Mouse (Mus musculus): ENCODE data around the gene Fbxw25. TPM values are rescaled to one million over a fixed set of nuclear protein-coding genes. Genes with fewer than 3 reads are reported as not detected.
A peak's percentile ranks its signal among the peaks of the same experiment; 100 is the strongest.
"Not testable (repeated sequence)": the region's sequence is repeated elsewhere in the genome, so short reads cannot be mapped to it uniquely, and the experiment has no call there.

Gene Fbxw25
- 0.19 TPM in 1 of 2 replicates, not detected in the other for polyA plus RNA-seq (2014; fragmentation: Nextera tagmentation; extraction: Ambion mirVana)

DNA sequence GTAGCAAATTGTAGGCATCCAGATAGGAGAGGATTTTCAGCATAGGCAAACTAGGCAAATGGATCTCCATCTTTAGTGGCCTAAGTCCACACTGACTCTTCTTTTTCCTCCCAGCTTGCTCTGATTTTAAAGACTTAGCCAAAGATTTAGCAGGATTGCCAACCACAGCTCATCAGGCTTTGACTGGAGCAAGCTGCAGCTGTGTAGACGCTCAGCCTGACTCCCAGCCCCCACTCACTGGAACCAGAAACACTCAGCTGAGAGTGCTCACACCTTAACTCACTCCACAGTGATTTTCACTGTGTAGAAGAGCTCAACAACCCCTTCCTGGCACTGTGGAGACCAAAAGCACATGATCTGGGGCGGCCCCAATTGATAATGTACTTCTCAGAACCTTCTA lies at the start of gene Fbxw25:
Gene Fbxw25, minus strand, starts transcription at position 101 of the 400 bp plus-strand sequence.
- H3K27ac ChIP-seq (ENCODE audit: low read depth, low read length); H3K9me3 ChIP-seq (ENCODE audit: control insufficient read depth, low read length); H3K36me3 ChIP-seq (ENCODE audit: control insufficient read depth, insufficient read depth, low read length); H3K4me1 ChIP-seq (ENCODE audit: control insufficient read depth, insufficient read depth, low read length); ATAC-seq (ENCODE audit: low FRiP score, low TSS enrichment); H3K4me3 ChIP-seq (ENCODE audit: low read length); H3K4me2 ChIP-seq (replicated peaks; ENCODE audit: low read depth, low read length); H3K27me3 ChIP-seq (ENCODE audit: control insufficient read depth, insufficient read depth, low read length); H3K9ac ChIP-seq (ENCODE audit: low read depth, low read length): not testable (repeated sequence)
- 71% methylated on average over 2 of the region's 2 CpGs for WGBS

DNA sequence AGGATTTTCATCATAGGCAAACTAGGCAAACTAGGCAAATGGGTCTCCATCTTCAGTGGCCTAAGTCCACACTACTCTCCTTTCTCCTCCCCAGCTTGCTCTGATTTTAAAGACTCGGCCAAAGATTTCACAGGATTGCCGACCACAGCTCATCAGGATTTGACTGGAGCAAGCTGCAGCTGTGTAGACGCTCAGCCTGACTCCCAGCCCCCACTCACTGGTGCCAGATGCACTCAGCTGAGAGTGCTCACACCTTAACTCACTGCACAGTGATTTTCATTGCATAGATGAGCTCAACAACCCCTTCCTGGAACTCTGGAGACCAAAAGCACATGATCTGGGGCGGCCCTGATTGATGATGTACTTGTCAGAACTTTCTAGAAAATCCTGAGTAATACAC lies 38.1 kb upstream of the Fbxw25 start, which contains the start of gene Fbxw18:
Gene Fbxw18, minus strand, starts transcription at position 101 of the 400 bp plus-strand sequence.
- H3K4me2 ChIP-seq (replicated peaks; ENCODE audit: low read depth, low read length); H3K27me3 ChIP-seq (ENCODE audit: control insufficient read depth, insufficient read depth, low read length); ATAC-seq (ENCODE audit: low FRiP score, low TSS enrichment); H3K4me1 ChIP-seq (ENCODE audit: control insufficient read depth, insufficient read depth, low read length); H3K9ac ChIP-seq (ENCODE audit: low read depth, low read length); H3K27ac ChIP-seq (ENCODE audit: low read depth, low read length); H3K4me3 ChIP-seq (ENCODE audit: low read length); H3K36me3 ChIP-seq (ENCODE audit: control insufficient read depth, insufficient read depth, low read length); H3K9me3 ChIP-seq (ENCODE audit: control insufficient read depth, low read length): not testable (repeated sequence)
- WGBS: 73% methylated on average over 4 of the region's 4 CpGs

- H3K9ac ChIP-seq (ENCODE audit: low read depth, low read length): no peak overlapping the region
- ATAC-seq (ENCODE audit: low FRiP score, low TSS enrichment): peak; percentile 66; the same call in 1 of the 2 replicates
- no peak overlapping the region for H3K4me3 ChIP-seq (ENCODE audit: low read length)
- no peaks in the 10 kb centered on the region for H3K9me3 ChIP-seq (ENCODE audit: control insufficient read depth, low read length)
- H3K27me3 ChIP-seq (ENCODE audit: control insufficient read depth, insufficient read depth, low read length): no peaks in the 10 kb centered on the region
- no peak overlapping the region for H3K4me2 ChIP-seq (replicated peaks; ENCODE audit: low read depth, low read length)
- no peak overlapping the region for H3K27ac ChIP-seq (ENCODE audit: low read depth, low read length)
- no peaks in the 10 kb centered on the region for H3K36me3 ChIP-seq (ENCODE audit: control insufficient read depth, insufficient read depth, low read length)
- H3K4me1 ChIP-seq (ENCODE audit: control insufficient read depth, insufficient read depth, low read length): no peaks in the 10 kb centered on the region
- WGBS: 9% methylated on average over 1 of the region's 1 CpGs
Measured at GRCm38 (mm10) chr9:109685299-109685698, 20.8 kb upstream of the Fbxw25 start.

GRCm38 (mm10) chr9:109625957-109626356 lies 38.5 kb downstream of the Fbxw25 start, which contains the start of gene Fbxw24:
Fbxw24 (minus strand) TSS chr9:109626057.
- H3K4me3 ChIP-seq (ENCODE audit: low read length); H3K4me1 ChIP-seq (ENCODE audit: control insufficient read depth, insufficient read depth, low read length); ATAC-seq (ENCODE audit: low FRiP score, low TSS enrichment); H3K27me3 ChIP-seq (ENCODE audit: control insufficient read depth, insufficient read depth, low read length); H3K27ac ChIP-seq (ENCODE audit: low read depth, low read length); H3K9ac ChIP-seq (ENCODE audit: low read depth, low read length); H3K9me3 ChIP-seq (ENCODE audit: control insufficient read depth, low read length); H3K4me2 ChIP-seq (replicated peaks; ENCODE audit: low read depth, low read length); H3K36me3 ChIP-seq (ENCODE audit: control insufficient read depth, insufficient read depth, low read length): not testable (repeated sequence)
- WGBS: 80% methylated on average over 2 of the region's 2 CpGs

- not testable (repeated sequence) for H3K4me2 ChIP-seq (replicated peaks; ENCODE audit: low read depth, low read length); H3K9ac ChIP-seq (ENCODE audit: low read depth, low read length); H3K4me3 ChIP-seq (ENCODE audit: low read length); H3K4me1 ChIP-seq (ENCODE audit: control insufficient read depth, insufficient read depth, low read length); ATAC-seq (ENCODE audit: low FRiP score, low TSS enrichment); H3K36me3 ChIP-seq (ENCODE audit: control insufficient read depth, insufficient read depth, low read length); H3K9me3 ChIP-seq (ENCODE audit: control insufficient read depth, low read length); H3K27ac ChIP-seq (ENCODE audit: low read depth, low read length); H3K27me3 ChIP-seq (ENCODE audit: control insufficient read depth, insufficient read depth, low read length)
- 45% methylated on average over 5 of the region's 5 CpGs for WGBS
Measured at GRCm38 (mm10) chr9:109606837-109607236, 57.6 kb downstream of the Fbxw25 start.

- 58% methylated on average over 2 of the region's 2 CpGs for WGBS
- not testable (repeated sequence) for H3K4me3 ChIP-seq (ENCODE audit: low read length); H3K4me1 ChIP-seq (ENCODE audit: control insufficient read depth, insufficient read depth, low read length); H3K9me3 ChIP-seq (ENCODE audit: control insufficient read depth, low read length); H3K27me3 ChIP-seq (ENCODE audit: control insufficient read depth, insufficient read depth, low read length); ATAC-seq (ENCODE audit: low FRiP score, low TSS enrichment); H3K36me3 ChIP-seq (ENCODE audit: control insufficient read depth, insufficient read depth, low read length); H3K9ac ChIP-seq (ENCODE audit: low read depth, low read length); H3K4me2 ChIP-seq (replicated peaks; ENCODE audit: low read depth, low read length); H3K27ac ChIP-seq (ENCODE audit: low read depth, low read length)
Measured at GRCm38 (mm10) chr9:109602128-109602527, 62.3 kb downstream of the Fbxw25 start.

DNA sequence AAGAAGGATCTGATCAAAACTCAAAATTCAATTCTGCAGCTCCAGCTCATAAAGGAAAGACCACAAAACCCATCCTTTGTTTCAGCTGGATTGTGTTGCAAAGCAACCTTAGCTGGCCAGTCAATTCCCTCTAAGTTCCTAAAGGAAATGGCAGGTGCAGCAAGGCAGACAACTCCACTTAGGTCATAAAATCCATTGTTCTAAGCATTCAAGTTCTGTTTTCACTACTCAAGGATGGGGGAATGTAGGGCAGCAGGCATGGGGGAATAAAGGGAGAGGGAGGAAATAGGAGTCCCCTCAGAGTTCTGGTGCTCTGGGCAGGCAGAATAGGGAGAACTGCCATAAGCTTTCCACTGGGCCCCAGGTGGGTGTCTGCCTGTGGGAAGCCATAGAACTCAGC lies 67.2 kb downstream of the Fbxw25 start:
- no peak overlapping the region for H3K4me3 ChIP-seq (ENCODE audit: low read length)
- H3K9me3 ChIP-seq (ENCODE audit: control insufficient read depth, low read length): no peaks in the 10 kb centered on the region; the same call in 1 of the 2 replicates
- H3K4me1 ChIP-seq (ENCODE audit: control insufficient read depth, insufficient read depth, low read length): no peaks in the 10 kb centered on the region
- H3K4me2 ChIP-seq (replicated peaks; ENCODE audit: low read depth, low read length): no peak overlapping the region
- H3K36me3 ChIP-seq (ENCODE audit: control insufficient read depth, insufficient read depth, low read length): no peaks in the 10 kb centered on the region
- no peak for ATAC-seq (ENCODE audit: low FRiP score, low TSS enrichment)
- H3K27me3 ChIP-seq (ENCODE audit: control insufficient read depth, insufficient read depth, low read length): no peaks in the 10 kb centered on the region
- H3K27ac ChIP-seq (ENCODE audit: low read depth, low read length): no peak overlapping the region
- H3K9ac ChIP-seq (ENCODE audit: low read depth, low read length): no peak overlapping the region

Other genes starting within 250 kb of the Fbxw25 start
- not detected in 2 replicates for gene Fbxw16, start 215.5 kb downstream of the Fbxw25 start, polyA plus RNA-seq (2014; fragmentation: Nextera tagmentation; extraction: Ambion mirVana)
- not detected in 2 replicates for gene Fbxw19, start 168.8 kb downstream of the Fbxw25 start, polyA plus RNA-seq (2014; fragmentation: Nextera tagmentation; extraction: Ambion mirVana)
- 0.43 and 0.79 TPM in 2 replicates for gene Fbxw15, start 96.4 kb downstream of the Fbxw25 start, polyA plus RNA-seq (2014; fragmentation: Nextera tagmentation; extraction: Ambion mirVana)
- gene Fbxw24, start 38.6 kb downstream of the Fbxw25 start, polyA plus RNA-seq (2014; fragmentation: Nextera tagmentation; extraction: Ambion mirVana): 0.32 TPM in 1 of 2 replicates, not detected in the other
- 0.17 TPM in 1 of 2 replicates, not detected in the other for gene Fbxw18, start 38.0 kb upstream of the Fbxw25 start, polyA plus RNA-seq (2014; fragmentation: Nextera tagmentation; extraction: Ambion mirVana)
- gene Fbxw26, start 81.4 kb upstream of the Fbxw25 start, polyA plus RNA-seq (2014; fragmentation: Nextera tagmentation; extraction: Ambion mirVana): 0.14 and 0.15 TPM in 2 replicates
- 0.43 TPM in 1 of 2 replicates, not detected in the other for gene Fbxw27, start 126.0 kb upstream of the Fbxw25 start, polyA plus RNA-seq (2014; fragmentation: Nextera tagmentation; extraction: Ambion mirVana)
- 25.1 and 32.7 TPM in 2 replicates for gene Spink8, start 147.6 kb upstream of the Fbxw25 start, polyA plus RNA-seq (2014; fragmentation: Nextera tagmentation; extraction: Ambion mirVana)
- 88.6 and 102 TPM in 2 replicates for gene Nme6, start 168.1 kb upstream of the Fbxw25 start, polyA plus RNA-seq (2014; fragmentation: Nextera tagmentation; extraction: Ambion mirVana)
- 0.27 TPM in 1 of 2 replicates, not detected in the other for gene Camp, start 185.0 kb upstream of the Fbxw25 start, polyA plus RNA-seq (2014; fragmentation: Nextera tagmentation; extraction: Ambion mirVana)
- gene Cdc25a, start 210.9 kb upstream of the Fbxw25 start, polyA plus RNA-seq (2014; fragmentation: Nextera tagmentation; extraction: Ambion mirVana): 21.1 and 31.6 TPM in 2 replicates